ENCODE assay signal across 15 mouse cellular contexts in the genomic region with DNA sequence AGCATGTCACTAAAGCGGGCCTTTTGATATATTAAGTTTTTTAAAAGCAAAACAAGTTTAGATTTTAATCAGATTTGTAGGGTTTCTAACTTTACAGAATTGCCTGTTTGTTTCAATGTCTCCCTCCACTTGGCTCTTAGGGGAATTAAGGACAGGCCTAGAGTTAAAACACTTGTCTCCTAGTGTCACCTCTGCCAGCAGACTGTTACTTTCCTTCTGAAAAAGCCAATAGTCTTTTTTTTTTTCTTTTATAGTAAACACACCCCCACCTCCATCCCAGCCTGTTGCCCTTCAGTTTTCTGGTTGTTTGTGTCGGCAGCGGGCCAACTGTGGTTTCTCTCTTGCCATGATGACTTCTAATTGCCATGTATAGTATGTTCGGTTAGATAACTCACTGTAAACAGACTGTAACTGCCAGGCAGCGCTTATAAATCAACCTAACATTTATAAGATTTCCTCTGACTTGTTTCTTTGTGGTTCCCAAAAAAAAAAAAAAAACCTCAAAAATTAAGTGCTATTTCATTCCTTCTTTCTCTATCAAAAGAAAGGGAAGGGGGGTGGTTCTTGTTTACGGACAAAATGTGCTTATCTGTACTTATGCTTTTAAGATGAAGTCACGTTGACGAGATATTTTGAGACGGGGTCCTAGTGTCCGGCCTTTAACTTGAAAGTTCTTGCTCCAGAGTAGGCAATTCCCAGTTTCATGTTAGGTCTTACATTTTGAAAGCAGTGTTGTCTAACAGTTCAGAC. TPM values are rescaled to one million over a fixed set of nuclear protein-coding genes. Genes with fewer than 3 reads are reported as not detected.
DNase-seq lines count a peak whose midpoint lies in the region; ATAC-seq and TF ChIP-seq lines count a peak whose summit lies in the region.
"Had no signal": no experiment of that assay in that cellular context is flagged by ENCODE, and none has a peak within 500 bp of the region (broad histone marks: within the 10 kb centered on the region; RNA-seq: fewer than 3 reads in every experiment).

No protein-coding gene starts in this region.

- H3K9ac ChIP-seq in lung, embryonic 14.5 days, result no peak overlapping the region
- peak overlapping the region; percentile 48 for H3K9ac ChIP-seq in MEL (ENCODE audit: control insufficient read depth, low read depth, low read length, poor library complexity, severe bottlenecking)
- H3K9ac ChIP-seq in liver, embryonic 16.5 days (ENCODE audit: low read depth, low read length), result no peak overlapping the region
- H3K9ac ChIP-seq: heart, embryonic 12.5 days; hindbrain, embryonic 14.5 days had no signal

- H3K9me3 ChIP-seq in lung, embryonic 14.5 days (ENCODE audit: low read depth, low read length), result no peaks in the 10 kb centered on the region
- H3K9me3 ChIP-seq in MEL (replicated peaks; ENCODE audit: insufficient read depth, low read length), result no peaks in the 10 kb centered on the region
- H3K9me3 ChIP-seq in liver, embryonic 16.5 days (replicated peaks; ENCODE audit: control insufficient read depth, low read length), result no peaks in the 10 kb centered on the region
- H3K9me3 ChIP-seq: forebrain, embryonic 10.5 days; heart, embryonic 12.5 days; megakaryocyte, embryonic 14.5 days had no signal

- DNase-seq in heart, adult 11 months, result peak; percentile 90
- no peak for DNase-seq in heart, postnatal 14 days
- DNase-seq in lung, embryonic 14.5 days, result peak; percentile 87
- no peak for DNase-seq in lung, adult 18-20 months
- peak; percentile 88 for DNase-seq in MEL (ENCODE audit: low read depth, low spot score)
- no peak for DNase-seq in right cerebral cortex, postnatal 10 days (ENCODE audit: low spot score in 2 of 2)
- DNase-seq in cerebellum, postnatal 14 days, result no peak
- DNase-seq: retina, postnatal 1 day had no signal

- intact Hi-C loops in heart, postnatal 14 days (cut with DNase I), result no loop called here

- peak overlapping the region; percentile 21; the same call in 1 of the 2 replicates for H3K27ac ChIP-seq in lung, embryonic 14.5 days (ENCODE audit: low read depth)
- peak overlapping the region; percentile 87 for H3K27ac ChIP-seq in MEL (ENCODE audit: control insufficient read depth, low read depth, low read length)
- peak overlapping the region; percentile 37 for H3K27ac ChIP-seq in liver, embryonic 16.5 days (ENCODE audit: low read length)
- H3K27ac ChIP-seq: forebrain, embryonic 10.5 days; hindbrain, embryonic 14.5 days had no signal

- H3K4me1 ChIP-seq in lung, embryonic 14.5 days (ENCODE audit: insufficient read depth), result no peaks in the 10 kb centered on the region
- peaks cover 2 to 14% of the 10 kb centered on the region in 2 experiments; a peak in 3 of 4 replicates for H3K4me1 ChIP-seq in MEL (ENCODE audit: control insufficient read depth in 1 of 2, insufficient read depth in 2 of 2, low read length in 2 of 2)
- peaks cover 19% of the 10 kb centered on the region for H3K4me1 ChIP-seq in liver, embryonic 16.5 days (ENCODE audit: control insufficient read depth, low read depth, low read length)
- H3K4me1 ChIP-seq: forebrain, embryonic 10.5 days; heart, embryonic 12.5 days had no signal

- H3K27me3 ChIP-seq in lung, embryonic 14.5 days (ENCODE audit: insufficient read depth, low read length), result no peaks in the 10 kb centered on the region
- H3K27me3 ChIP-seq in MEL (ENCODE audit: control insufficient read depth in 1 of 2, insufficient read depth in 2 of 2, low read length in 2 of 2), result no peaks in the 10 kb centered on the region
- H3K27me3 ChIP-seq in liver, embryonic 16.5 days (ENCODE audit: control insufficient read depth, insufficient read depth, low read depth, low read length), result no peaks in the 10 kb centered on the region
- H3K27me3 ChIP-seq: heart, embryonic 12.5 days; megakaryocyte, embryonic 14.5 days had no signal

- no peak for TF ChIP-seq RAD21 in MEL (IDR thresholded peaks at IDR 0.05; ENCODE audit: low read depth, low read length)

- TF ChIP-seq POLR2A in MEL (IDR thresholded peaks at IDR 0.05; ENCODE audit: control insufficient read depth in 1 of 2, insufficient read depth in 1 of 2, low read depth in 1 of 2, low read length in 2 of 2, poor library complexity in 1 of 2), result no peak

- 45% methylated on average over 10 of the region's 10 CpGs for WGBS in lung, embryonic 14.5 days
- WGBS in liver, embryonic 16.5 days (ENCODE audit: insufficient replicate concordance), result 45% methylated on average over 10 of the region's 10 CpGs

- H3K79me2 ChIP-seq in MEL (ENCODE audit: control insufficient read depth, insufficient read depth, low read length, poor library complexity), result no peaks in the 10 kb centered on the region

- no peak overlapping the region for H3K4me2 ChIP-seq in lung, embryonic 14.5 days
- no peak overlapping the region for H3K4me2 ChIP-seq in liver, embryonic 16.5 days (ENCODE audit: low read depth, low read length)
- H3K4me2 ChIP-seq: heart, embryonic 12.5 days; hindbrain, embryonic 14.5 days had no signal

- peak; percentile 76 to 91 for TF ChIP-seq EP300 in MEL (IDR thresholded peaks at IDR 0.05; ENCODE audit: low read depth in 1 of 2, low read length in 2 of 2)

- no peak overlapping the region for H3K4me3 ChIP-seq in lung, embryonic 14.5 days (ENCODE audit: low read depth, low read length)
- H3K4me3 ChIP-seq in MEL (ENCODE audit: control insufficient read depth in 1 of 2, insufficient read depth in 1 of 2, low read depth in 2 of 2, low read length in 2 of 2), result peak overlapping the region; percentile 6 to 15
- H3K4me3 ChIP-seq in liver, embryonic 16.5 days (ENCODE audit: low read depth, low read length), result no peak overlapping the region
- H3K4me3 ChIP-seq: forebrain, embryonic 10.5 days; heart, embryonic 12.5 days; megakaryocyte, embryonic 14.5 days had no signal

- peaks cover 55% of the 10 kb centered on the region for H3K36me3 ChIP-seq in lung, embryonic 14.5 days (ENCODE audit: insufficient read depth)
- peaks cover 6 to 13% of the 10 kb centered on the region in 2 experiments for H3K36me3 ChIP-seq in MEL (ENCODE audit: control insufficient read depth in 1 of 2, insufficient read depth in 2 of 2, low read length in 2 of 2)
- peaks cover 48% of the 10 kb centered on the region for H3K36me3 ChIP-seq in liver, embryonic 16.5 days (ENCODE audit: control insufficient read depth, insufficient read depth)

- TF ChIP-seq CTCF in lung, embryonic 14.5 days (IDR thresholded peaks at IDR 0.05; ENCODE audit: low read depth), result no peak
- no peak for TF ChIP-seq CTCF in MEL (IDR thresholded peaks at IDR 0.05 in 2 of 3, conservative IDR thresholded peaks at IDR 0.05 in 1 of 3; ENCODE audit: control insufficient read depth in 1 of 3, insufficient read depth in 1 of 3, low read depth in 2 of 3, low read length in 3 of 3, poor library complexity in 1 of 3, severe bottlenecking in 1 of 3)

- ATAC-seq in lung, embryonic 14.5 days (ENCODE audit: insufficient read depth), result peak; percentile 76
- ATAC-seq in liver, embryonic 16.5 days (ENCODE audit: low read depth), result 0 out of 2 replicates have a peak, but pooled peaks have one; percentile 4

TF ChIP-seq in MEL, 35 proteins besides CTCF, POLR2A, EP300 and RAD21 (continues in another document):
- TF ChIP-seq USF1 (IDR thresholded peaks at IDR 0.05; ENCODE audit: low read depth, low read length) (0 out of 2 replicates have a peak, but pooled peaks have one; percentile 12), HCFC1 (IDR thresholded peaks at IDR 0.05; ENCODE audit: low read depth, low read length) (peak; percentile 66), JUND (IDR thresholded peaks at IDR 0.05; ENCODE audit: low read depth, low read length) (no peak), TAL1 (IDR thresholded peaks at IDR 0.05; ENCODE audit: low read length) (peak; percentile 27), SMC3 (IDR thresholded peaks at IDR 0.05; ENCODE audit: low read depth, low read length) (no peak), USF2 (IDR thresholded peaks at IDR 0.05; ENCODE audit: borderline replicate concordance in 1 of 2, insufficient read depth in 1 of 2, low read depth in 1 of 2, low read length in 2 of 2) (no peak), ETS1 (IDR thresholded peaks at IDR 0.05; ENCODE audit: low read depth, low read length) (peak; percentile 89), MAX (IDR thresholded peaks at IDR 0.05; ENCODE audit: low read length) (peak; percentile 63), CHD1 (IDR thresholded peaks at IDR 0.05; ENCODE audit: low read depth, low read length) (no peak; the same call in 1 of the 2 replicates), MYB (IDR thresholded peaks at IDR 0.05; ENCODE audit: low read depth, low read length) (peak; percentile 83)

RNA-seq across cellular contexts. Expression of a gene that starts 9.4 kb away (rescaled TPM):
- under 1 TPM; 0.56 to 0.86 TPM for total RNA-seq in heart, postnatal 14 days (2021)
- 0.36 and 0.58 TPM in 2 replicates for polyA plus RNA-seq in lung, embryonic 14.5 days (2014; fragmentation: Nextera tagmentation; extraction: Ambion mirVana)
- total RNA-seq in MEL (2012; rRNA removed), result 0.07 and 0.08 TPM in 2 replicates
- under 1 TPM in 1 of 2 experiments, not detected in 1; 0.22 TPM for polyA plus RNA-seq in MEL (2012; ENCODE audit: insufficient read depth in 1 of 2, insufficient read length in 2 of 2, low read depth in 1 of 2, low replicate concordance in 2 of 2, missing spikeins in 1 of 2)
- 0.40 and 0.58 TPM in 2 replicates for polyA plus RNA-seq in liver, embryonic 16.5 days (2015; fragmentation: Nextera tagmentation; extraction: Ambion mirVana)

RNA-seq across cellular contexts. Expression of a gene that starts 9.6 kb away (rescaled TPM):
- 100 to 1,000 TPM; 341 to 414 TPM for total RNA-seq in heart, postnatal 14 days (2021)
- polyA plus RNA-seq in lung, embryonic 14.5 days (2014; fragmentation: Nextera tagmentation; extraction: Ambion mirVana), result 90.6 and 97.0 TPM in 2 replicates
- total RNA-seq in MEL (2012; rRNA removed), result 46.1 and 47.2 TPM in 2 replicates
- 10 to 100 TPM in 1 of 2 experiments, not detected in 1; 81.1 TPM for polyA plus RNA-seq in MEL (2012; ENCODE audit: insufficient read depth in 1 of 2, insufficient read length in 2 of 2, low read depth in 1 of 2, low replicate concordance in 2 of 2, missing spikeins in 1 of 2)
- polyA plus RNA-seq in liver, embryonic 16.5 days (2015; fragmentation: Nextera tagmentation; extraction: Ambion mirVana), result 143 and 144 TPM in 2 replicates

RNA-seq across cellular contexts. Expression of a gene that starts 17.8 kb away (rescaled TPM):
- not detected for total RNA-seq in heart, postnatal 14 days (2021)
- polyA plus RNA-seq in lung, embryonic 14.5 days (2014; fragmentation: Nextera tagmentation; extraction: Ambion mirVana), result not detected in 2 replicates
- not detected in 2 replicates for total RNA-seq in MEL (2012; rRNA removed)
- not detected for polyA plus RNA-seq in MEL (2012; ENCODE audit: insufficient read depth in 1 of 2, insufficient read length in 2 of 2, low read depth in 1 of 2, low replicate concordance in 2 of 2, missing spikeins in 1 of 2)
- 0.06 TPM in 1 of 2 replicates, not detected in the other for polyA plus RNA-seq in liver, embryonic 16.5 days (2015; fragmentation: Nextera tagmentation; extraction: Ambion mirVana)
- total RNA-seq: left cerebral cortex, postnatal 10 days had no signal
- polyA plus RNA-seq: forebrain, embryonic 10.5 days; heart, embryonic 12.5 days; hindbrain, embryonic 14.5 days had no signal

RNA-seq across cellular contexts. Expression of a gene that starts 35.2 kb away (rescaled TPM):
- not detected for total RNA-seq in heart, postnatal 14 days (2021)
- 0.26 and 0.34 TPM in 2 replicates for polyA plus RNA-seq in lung, embryonic 14.5 days (2014; fragmentation: Nextera tagmentation; extraction: Ambion mirVana)
- total RNA-seq in MEL (2012; rRNA removed), result 0.10 TPM in 1 of 2 replicates, not detected in the other
- polyA plus RNA-seq in MEL (2012; ENCODE audit: insufficient read depth in 1 of 2, insufficient read length in 2 of 2, low read depth in 1 of 2, low replicate concordance in 2 of 2, missing spikeins in 1 of 2), result under 1 TPM in 1 of 2 experiments, not detected in 1; 0.50 TPM
- polyA plus RNA-seq in liver, embryonic 16.5 days (2015; fragmentation: Nextera tagmentation; extraction: Ambion mirVana), result 0.08 and 0.09 TPM in 2 replicates
- total RNA-seq: left cerebral cortex, postnatal 10 days had no signal
- polyA plus RNA-seq: large intestine, adult 2 months had no signal

Comparison
In these comparisons a context has a peak if more than half of its experiments do, and no peak if none do; other contexts are left out.
1. DNase-seq: peak in heart, adult 11 months (single experiment), lung, embryonic 14.5 days (single experiment) and MEL (single experiment); none in heart, postnatal 14 days (0 of 2), lung, adult 18-20 months (0 of 2), right cerebral cortex, postnatal 10 days (0 of 2) and cerebellum, postnatal 14 days (0 of 2).
2. H3K27ac ChIP-seq: peak in every context shown above with its lines; median percentile 87 in MEL; 37 in liver, embryonic 16.5 days; 21 in lung, embryonic 14.5 days.
3. H3K4me3 ChIP-seq: peak in MEL (2 of 2); none in lung, embryonic 14.5 days (single experiment) and liver, embryonic 16.5 days (single experiment).